Mouse (Mus musculus): ENCODE measurements around the gene Syngr1. TPM values are rescaled to one million over a fixed set of nuclear protein-coding genes. Genes with fewer than 3 reads are reported as not detected.

Gene Syngr1
- polyA plus RNA-seq, 1 experiment: 50.9 TPM

DNA sequence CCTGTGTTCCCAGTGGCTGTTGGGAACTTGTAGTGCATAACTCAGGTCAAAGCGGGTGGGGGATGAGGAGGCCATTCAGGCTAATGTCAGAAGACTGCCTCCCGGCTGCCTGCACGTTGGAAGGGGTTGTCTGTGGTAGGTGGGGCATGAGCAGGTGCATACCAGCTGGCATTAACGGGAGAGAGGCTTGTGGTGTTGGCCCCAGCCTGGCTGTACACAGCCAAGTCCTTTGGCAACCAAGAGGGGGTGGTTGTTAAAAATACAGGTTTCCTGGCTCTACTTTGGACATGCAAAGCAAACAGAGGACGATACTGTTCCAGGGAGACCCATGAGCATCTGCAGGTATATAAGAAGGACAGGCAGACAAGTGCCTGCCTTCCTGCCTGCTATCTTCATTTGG is 74.3 kb downstream of the Syngr1 start:
- no peak for DNase-seq
- TF ChIP-seq POLR2A (IDR thresholded peaks at IDR 0.05; ENCODE audit: borderline replicate concordance, extremely low read depth, low read depth, low read length): no peak
- no peak for TF ChIP-seq CTCF (IDR thresholded peaks at IDR 0.05; ENCODE audit: insufficient read depth, low read length)
- Histone ChIP-seq H3K4me3 (replicated peaks; ENCODE audit: extremely low read depth, low read depth, low read length) (no peak overlapping the region), H3K4me1 (ENCODE audit: control insufficient read depth, insufficient read depth, low read length) (no peaks in the 10 kb centered on the region)
- WGBS: 37% methylated on average over 5 of the region's 5 CpGs

Other genes starting within 250 kb of the Syngr1 start
- gene Apobec3, start 199.7 kb upstream of the Syngr1 start, polyA plus RNA-seq (2012; rRNA removed): 29.7 and 36.7 TPM in 2 replicates
- 72.5 and 75.9 TPM in 2 replicates for gene Cbx7, start 120.2 kb upstream of the Syngr1 start, polyA plus RNA-seq (2012; rRNA removed)
- 138 and 155 TPM in 2 replicates for gene Pdgfb, start 76.4 kb upstream of the Syngr1 start, polyA plus RNA-seq (2012; rRNA removed)
- 369 and 428 TPM in 2 replicates for gene Rpl3, start 534 bp downstream of the Syngr1 start, polyA plus RNA-seq (2012; rRNA removed)
- gene Tab1, start 41.8 kb downstream of the Syngr1 start, polyA plus RNA-seq (2012; rRNA removed): 19.1 and 23.5 TPM in 2 replicates
- gene Mgat3, start 82.4 kb downstream of the Syngr1 start, polyA plus RNA-seq (2012; rRNA removed): 21.5 and 23.9 TPM in 2 replicates
- gene Mief1, start 142.7 kb downstream of the Syngr1 start, polyA plus RNA-seq (2012; rRNA removed): 10.7 and 14.6 TPM in 2 replicates
- not detected in 2 replicates for gene AC140267.1, start 144.5 kb downstream of the Syngr1 start, polyA plus RNA-seq (2012; rRNA removed)
- 142 and 154 TPM in 2 replicates for gene Atf4, start 163.8 kb downstream of the Syngr1 start, polyA plus RNA-seq (2012; rRNA removed)
- 14.4 and 15.6 TPM in 2 replicates for gene Rps19bp1, start 173.0 kb downstream of the Syngr1 start, polyA plus RNA-seq (2012; rRNA removed)
- 0.80 and 1.2 TPM in 2 replicates for gene Cacna1i, start 195.9 kb downstream of the Syngr1 start, polyA plus RNA-seq (2012; rRNA removed)